Comparison of ENCODE assay signal across 7 mouse cellular contexts in the genomic region with DNA sequence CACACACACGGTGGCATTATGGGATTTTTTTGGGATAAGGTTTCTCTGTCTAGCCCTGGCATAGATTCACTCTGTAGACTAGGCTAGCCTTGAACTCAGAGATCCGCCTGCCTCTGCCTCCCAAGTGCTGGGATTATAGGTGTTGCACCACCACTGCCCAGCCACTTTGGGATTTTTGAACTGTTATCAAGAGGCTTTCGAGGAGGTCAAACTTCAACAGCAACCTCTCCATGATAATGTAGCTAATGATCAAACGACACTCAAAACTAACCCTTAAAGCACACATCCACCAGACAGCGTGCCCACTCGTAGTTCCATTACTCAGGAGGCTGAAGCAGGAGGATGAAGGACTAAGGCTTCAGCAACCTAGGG. TPM values are rescaled to one million over a fixed set of nuclear protein-coding genes. Genes with fewer than 3 reads are reported as not detected.
DNase-seq lines count a peak whose midpoint lies in the region; ATAC-seq lines count a peak whose summit lies in the region.

No protein-coding gene starts in this region.

- no peak for ATAC-seq in lung, embryonic 15.5 days (ENCODE audit: borderline replicate concordance, extremely low read depth, low FRiP score, low TSS enrichment)
- no peak for ATAC-seq in forebrain, embryonic 14.5 days
- no peak for ATAC-seq in limb, embryonic 13.5 days (ENCODE audit: low FRiP score, low read depth)
- no peak for ATAC-seq in stomach, embryonic 14.5 days (ENCODE audit: insufficient number of reproducible peaks, insufficient read depth, low FRiP score, low read depth)

- peaks cover 15% of the 10 kb centered on the region for H3K36me3 ChIP-seq in lung, embryonic 15.5 days
- H3K36me3 ChIP-seq in forebrain, embryonic 14.5 days (ENCODE audit: control insufficient read depth, insufficient read depth, low read length), result peaks cover 21% of the 10 kb centered on the region
- H3K36me3 ChIP-seq in limb, embryonic 13.5 days, result peaks cover 25% of the 10 kb centered on the region
- peaks cover 19% of the 10 kb centered on the region for H3K36me3 ChIP-seq in stomach, embryonic 14.5 days (ENCODE audit: control insufficient read depth, insufficient read depth, low read length)

- peaks cover 42% of the 10 kb centered on the region for H3K4me1 ChIP-seq in lung, embryonic 15.5 days
- peaks cover 17% of the 10 kb centered on the region for H3K4me1 ChIP-seq in forebrain, embryonic 14.5 days (ENCODE audit: control insufficient read depth, insufficient read depth, low read length)
- H3K4me1 ChIP-seq in limb, embryonic 13.5 days, result peaks cover 49% of the 10 kb centered on the region
- H3K4me1 ChIP-seq in stomach, embryonic 14.5 days (ENCODE audit: control insufficient read depth, insufficient read depth, low read length), result peaks cover 24% of the 10 kb centered on the region; the same call in 1 of the 2 replicates

- no peak overlapping the region for H3K9ac ChIP-seq in lung, embryonic 15.5 days
- H3K9ac ChIP-seq in forebrain, embryonic 14.5 days (ENCODE audit: low read length), result no peak overlapping the region
- H3K9ac ChIP-seq in limb, embryonic 13.5 days, result peak overlapping the region; percentile 74; the same call in 1 of the 2 replicates
- no peak overlapping the region for H3K9ac ChIP-seq in stomach, embryonic 14.5 days (replicated peaks; ENCODE audit: low read depth, low read length)

- H3K4me3 ChIP-seq in lung, embryonic 15.5 days, result peak overlapping the region; percentile 53
- peak overlapping the region; percentile 42; the same call in 1 of the 2 replicates for H3K4me3 ChIP-seq in forebrain, embryonic 14.5 days (ENCODE audit: low read depth, low read length)
- peak overlapping the region; percentile 63 for H3K4me3 ChIP-seq in limb, embryonic 13.5 days
- H3K4me3 ChIP-seq in stomach, embryonic 14.5 days (ENCODE audit: low read depth, low read length), result peak overlapping the region; percentile 59

- DNase-seq in lung, postnatal 36 days, result no peak
- no peak for DNase-seq in forebrain, embryonic 14.5 days (ENCODE audit: low spot score)
- no peak for DNase-seq in spleen, adult 18-20 months
- DNase-seq in left cerebral cortex, adult 9 months (ENCODE audit: low spot score in 2 of 2), result no peak

- no peaks in the 10 kb centered on the region for H3K9me3 ChIP-seq in lung, embryonic 15.5 days
- no peaks in the 10 kb centered on the region for H3K9me3 ChIP-seq in forebrain, embryonic 14.5 days (replicated peaks; ENCODE audit: control insufficient read depth, low read length)
- H3K9me3 ChIP-seq in limb, embryonic 13.5 days, result no peaks in the 10 kb centered on the region
- no peaks in the 10 kb centered on the region for H3K9me3 ChIP-seq in stomach, embryonic 14.5 days (ENCODE audit: control insufficient read depth, low read depth, low read length)

- H3K4me2 ChIP-seq in lung, embryonic 15.5 days, result peak overlapping the region; percentile 86
- peak overlapping the region; percentile 95 for H3K4me2 ChIP-seq in forebrain, embryonic 14.5 days (ENCODE audit: low read length)
- peak overlapping the region; percentile 86 for H3K4me2 ChIP-seq in limb, embryonic 13.5 days (replicated peaks)
- H3K4me2 ChIP-seq in stomach, embryonic 14.5 days (replicated peaks; ENCODE audit: low read depth, low read length), result peak overlapping the region; percentile 98

- WGBS in lung, embryonic 15.5 days, result 60% methylated on average over 6 of the region's 6 CpGs
- 88% methylated on average over 6 of the region's 6 CpGs for WGBS in forebrain, embryonic 14.5 days
- WGBS in limb, embryonic 13.5 days, result 82% methylated on average over 6 of the region's 6 CpGs
- WGBS in stomach, embryonic 14.5 days, result 72% methylated on average over 6 of the region's 6 CpGs

- no peaks in the 10 kb centered on the region for H3K27me3 ChIP-seq in lung, embryonic 15.5 days
- H3K27me3 ChIP-seq in forebrain, embryonic 14.5 days (replicated peaks; ENCODE audit: control insufficient read depth, insufficient read depth, low read length), result no peaks in the 10 kb centered on the region
- H3K27me3 ChIP-seq in limb, embryonic 13.5 days, result no peaks in the 10 kb centered on the region
- H3K27me3 ChIP-seq in stomach, embryonic 14.5 days (ENCODE audit: control insufficient read depth, insufficient read depth, low read length), result no peaks in the 10 kb centered on the region

- peak overlapping the region; percentile 93 for H3K27ac ChIP-seq in lung, embryonic 15.5 days
- no peak overlapping the region for H3K27ac ChIP-seq in forebrain, embryonic 14.5 days (ENCODE audit: low read depth, low read length)
- no peak overlapping the region for H3K27ac ChIP-seq in limb, embryonic 13.5 days
- peak overlapping the region; percentile 93 for H3K27ac ChIP-seq in stomach, embryonic 14.5 days (ENCODE audit: low read length)

RNA-seq across cellular contexts. Expression of gene Spsb2, which starts 0.5 kb away (rescaled TPM):
- 11.6 and 12.7 TPM in 2 replicates for polyA plus RNA-seq in lung, embryonic 15.5 days (2015; fragmentation: Nextera tagmentation; extraction: Ambion mirVana)
- polyA plus RNA-seq in forebrain, embryonic 14.5 days (2014; fragmentation: Nextera tagmentation; extraction: Ambion mirVana), result 4.7 and 5.3 TPM in 2 replicates
- polyA plus RNA-seq in limb, embryonic 13.5 days (2015; fragmentation: Nextera tagmentation; extraction: Ambion mirVana), result 10.4 and 12.3 TPM in 2 replicates
- 7.4 and 8.0 TPM in 2 replicates for polyA plus RNA-seq in stomach, embryonic 14.5 days (2014; fragmentation: Nextera tagmentation; extraction: Ambion mirVana)

RNA-seq across cellular contexts. Expression of gene Tpi1, which starts 6.1 kb away (rescaled TPM):
- polyA plus RNA-seq in lung, embryonic 15.5 days (2015; fragmentation: Nextera tagmentation; extraction: Ambion mirVana), result 712 and 746 TPM in 2 replicates
- 417 and 461 TPM in 2 replicates for polyA plus RNA-seq in forebrain, embryonic 14.5 days (2014; fragmentation: Nextera tagmentation; extraction: Ambion mirVana)
- 782 and 803 TPM in 2 replicates for polyA plus RNA-seq in limb, embryonic 13.5 days (2015; fragmentation: Nextera tagmentation; extraction: Ambion mirVana)
- polyA plus RNA-seq in stomach, embryonic 14.5 days (2014; fragmentation: Nextera tagmentation; extraction: Ambion mirVana), result 844 and 872 TPM in 2 replicates

RNA-seq across cellular contexts. Expression of gene Usp5, which starts 21.3 kb away (rescaled TPM):
- 149 and 152 TPM in 2 replicates for polyA plus RNA-seq in lung, embryonic 15.5 days (2015; fragmentation: Nextera tagmentation; extraction: Ambion mirVana)
- polyA plus RNA-seq in forebrain, embryonic 14.5 days (2014; fragmentation: Nextera tagmentation; extraction: Ambion mirVana), result 154 and 174 TPM in 2 replicates
- polyA plus RNA-seq in limb, embryonic 13.5 days (2015; fragmentation: Nextera tagmentation; extraction: Ambion mirVana), result 165 and 177 TPM in 2 replicates
- polyA plus RNA-seq in stomach, embryonic 14.5 days (2014; fragmentation: Nextera tagmentation; extraction: Ambion mirVana), result 121 and 123 TPM in 2 replicates

RNA-seq across cellular contexts. Expression of gene Cdca3, which starts 21.4 kb away (rescaled TPM):
- 188 and 197 TPM in 2 replicates for polyA plus RNA-seq in lung, embryonic 15.5 days (2015; fragmentation: Nextera tagmentation; extraction: Ambion mirVana)
- 107 and 139 TPM in 2 replicates for polyA plus RNA-seq in forebrain, embryonic 14.5 days (2014; fragmentation: Nextera tagmentation; extraction: Ambion mirVana)
- polyA plus RNA-seq in limb, embryonic 13.5 days (2015; fragmentation: Nextera tagmentation; extraction: Ambion mirVana), result 166 and 172 TPM in 2 replicates
- 151 and 163 TPM in 2 replicates for polyA plus RNA-seq in stomach, embryonic 14.5 days (2014; fragmentation: Nextera tagmentation; extraction: Ambion mirVana)

RNA-seq across cellular contexts. Expression of gene Lrrc23, which starts 28.4 kb away (rescaled TPM):
- polyA plus RNA-seq in lung, embryonic 15.5 days (2015; fragmentation: Nextera tagmentation; extraction: Ambion mirVana), result 11.7 and 13.7 TPM in 2 replicates
- polyA plus RNA-seq in forebrain, embryonic 14.5 days (2014; fragmentation: Nextera tagmentation; extraction: Ambion mirVana), result 3.4 and 3.5 TPM in 2 replicates
- 0.59 and 0.86 TPM in 2 replicates for polyA plus RNA-seq in limb, embryonic 13.5 days (2015; fragmentation: Nextera tagmentation; extraction: Ambion mirVana)
- polyA plus RNA-seq in stomach, embryonic 14.5 days (2014; fragmentation: Nextera tagmentation; extraction: Ambion mirVana), result 0.32 and 0.35 TPM in 2 replicates

Comparison
In these comparisons a context has a peak if more than half of its experiments do, and no peak if none do; other contexts are left out.
1. H3K27ac ChIP-seq: peak in lung, embryonic 15.5 days (single experiment) and stomach, embryonic 14.5 days (single experiment); none in forebrain, embryonic 14.5 days (single experiment) and limb, embryonic 13.5 days (single experiment).
2. Peak in every context shown above with its lines, with median percentiles within 50 percentile points of each other: H3K4me2 ChIP-seq and H3K4me3 ChIP-seq.